Mouse (Mus musculus) mouse trophoblast stem cell (cell line): Measurements from ENCODE around the gene Etfb.

Source experiments
- in situ Hi-C, 2 experiments: fragments of 300-500 bp; cut with MseI, MboI; formaldehyde crosslinking; loops; 2 replicates in 1 of 2; 3 replicates in 1 of 2; pipeline ENCODE4 v1.15.1; 2025

Etfb gene

DNA sequence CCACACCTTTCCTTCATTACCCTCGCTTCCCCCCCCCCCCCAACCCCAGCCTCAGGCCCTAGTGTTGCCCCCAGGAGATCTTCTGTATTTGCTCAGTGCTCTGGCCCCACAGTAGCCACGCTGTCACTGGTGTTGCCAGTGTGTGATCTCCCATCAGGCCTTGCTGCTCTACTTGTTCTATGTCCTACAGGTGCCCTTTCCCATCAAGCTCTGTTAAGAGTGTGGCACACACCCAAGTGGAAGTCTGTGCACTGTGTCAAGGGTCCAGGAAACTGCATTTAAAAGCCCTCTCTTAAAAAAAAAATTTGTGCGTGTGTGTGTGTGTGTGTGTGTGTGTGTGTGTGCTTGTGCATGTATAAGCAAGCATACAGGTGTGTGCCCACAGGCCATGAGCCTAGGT lies 4.4 kb downstream of the Etfb start:
- in situ Hi-C loops, result no loop called here

- in situ Hi-C loops, result no loop called here
Observed at GRCm38 (mm10) chr7:43449811-43450210, 5.9 kb downstream of the Etfb start.

GRCm38 (mm10) chr7:43451726-43452125 lies 7.8 kb downstream of the Etfb start:
- in situ Hi-C loops, result no loop called here

DNA sequence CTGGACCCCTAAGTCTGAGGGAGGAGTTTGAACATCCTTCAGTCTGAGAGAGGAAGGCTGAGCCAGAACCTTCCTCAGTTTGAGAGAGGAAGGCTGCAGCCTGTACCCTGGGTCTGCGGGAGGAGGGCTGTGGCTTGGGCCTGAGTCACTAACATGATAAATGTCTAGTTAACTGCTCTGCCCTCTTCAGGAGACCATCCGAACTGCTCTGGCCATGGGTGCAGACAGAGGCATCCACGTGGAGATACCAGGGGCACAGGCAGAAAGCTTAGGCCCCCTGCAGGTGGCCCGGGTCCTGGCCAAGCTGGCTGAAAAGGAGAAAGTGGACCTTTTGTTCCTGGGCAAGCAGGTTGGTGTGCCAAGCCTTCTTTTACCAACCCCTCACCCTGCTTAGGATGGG lies 8.7 kb downstream of the Etfb start:
- in situ Hi-C loops, result no loop called here

- in situ Hi-C loops, result no loop called here
Observed at GRCm38 (mm10) chr7:43453599-43454355, 9.9 kb downstream of the Etfb start.

- in situ Hi-C loops, result no loop called here
Observed at GRCm38 (mm10) chr7:43454371-43454770, 10.5 kb downstream of the Etfb start.

DNA sequence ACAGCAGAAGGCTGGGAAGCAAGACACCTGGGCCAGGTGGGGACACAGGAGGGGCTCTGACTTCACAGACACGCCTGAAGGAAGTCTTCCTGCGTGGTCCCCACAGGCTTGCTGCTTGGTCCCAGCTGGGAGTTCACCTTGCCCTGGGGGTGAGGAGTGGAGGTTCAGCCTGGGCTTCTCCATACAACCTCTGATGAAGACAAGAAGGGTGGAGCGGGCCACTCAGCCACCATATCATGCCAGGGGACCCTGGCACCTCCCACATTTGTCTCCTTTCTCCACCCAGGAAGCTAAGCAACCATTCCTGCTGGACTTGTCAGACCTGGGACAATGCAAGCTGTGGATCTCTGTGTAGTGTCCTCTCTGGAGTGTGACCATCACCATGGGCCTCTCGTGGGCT lies 19.0 kb downstream of the Etfb start, which contains the start of gene Vsig10l:
TSS of gene Vsig10l (plus strand) at position 301 of the 400 bp plus-strand sequence.
- in situ Hi-C loops, result no loop called here

DNA sequence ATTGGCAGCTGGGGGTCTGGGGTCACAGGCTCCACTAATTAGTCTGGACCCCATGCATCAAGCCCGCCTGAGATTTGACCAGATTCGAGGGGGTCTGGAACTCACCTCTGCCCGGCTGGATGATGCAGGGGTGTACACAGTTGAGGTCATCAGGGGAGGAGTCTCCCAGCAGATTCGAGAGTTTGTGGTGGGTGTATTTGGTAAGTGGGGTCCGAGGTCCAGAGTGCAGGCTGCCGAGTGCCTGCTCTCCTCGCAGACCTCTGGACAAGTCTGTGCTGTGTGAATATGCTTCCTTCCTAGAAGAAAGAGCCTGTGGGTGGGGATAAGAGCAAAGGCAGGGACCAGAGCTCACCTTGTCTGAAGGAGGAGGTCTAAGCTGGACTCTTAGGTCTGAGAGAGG lies 20.1 kb downstream of the Etfb start:
- in situ Hi-C loops, result no loop called here

- in situ Hi-C loops, result no loop called here
Observed at GRCm38 (mm10) chr7:43464864-43465343, 21.0 kb downstream of the Etfb start.

DNA sequence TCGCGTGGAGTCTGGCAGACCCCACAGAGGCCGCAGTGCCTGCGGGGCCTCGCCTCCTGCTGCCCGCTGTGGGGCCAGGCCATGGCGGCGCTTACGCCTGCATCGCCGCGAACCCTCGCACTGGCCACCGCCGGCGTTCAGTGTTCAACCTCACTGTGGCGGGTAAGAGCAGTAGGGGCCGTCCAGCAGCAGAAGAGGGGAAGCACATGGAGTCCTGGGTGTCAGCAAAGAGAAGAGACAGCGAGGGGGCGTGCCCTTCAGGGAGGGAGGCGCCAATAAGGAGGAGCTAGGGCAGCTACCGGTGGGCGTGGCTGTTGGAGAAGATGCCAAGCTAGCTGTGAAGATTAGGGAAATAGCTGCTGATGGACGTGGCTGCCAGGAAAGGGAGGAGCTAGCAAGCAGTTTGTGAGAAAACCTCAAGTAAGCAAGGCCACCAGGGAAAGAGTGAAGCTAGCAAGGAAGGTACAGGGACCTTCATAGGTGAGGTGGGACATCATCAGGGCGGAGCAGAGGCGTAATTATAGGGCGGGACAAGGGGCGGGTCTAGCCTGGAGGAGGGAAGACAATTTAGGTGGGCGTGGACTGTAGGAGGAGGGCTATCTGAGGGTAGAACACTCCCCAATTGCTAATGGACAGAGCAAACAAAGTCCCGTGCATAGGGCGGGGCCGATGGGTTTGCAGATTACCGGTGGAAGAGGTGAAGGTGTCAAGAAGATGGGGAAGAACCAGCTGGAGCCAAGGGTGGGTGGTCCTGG lies 21.6 kb downstream of the Etfb start:
- in situ Hi-C loops, result no loop called here

DNA sequence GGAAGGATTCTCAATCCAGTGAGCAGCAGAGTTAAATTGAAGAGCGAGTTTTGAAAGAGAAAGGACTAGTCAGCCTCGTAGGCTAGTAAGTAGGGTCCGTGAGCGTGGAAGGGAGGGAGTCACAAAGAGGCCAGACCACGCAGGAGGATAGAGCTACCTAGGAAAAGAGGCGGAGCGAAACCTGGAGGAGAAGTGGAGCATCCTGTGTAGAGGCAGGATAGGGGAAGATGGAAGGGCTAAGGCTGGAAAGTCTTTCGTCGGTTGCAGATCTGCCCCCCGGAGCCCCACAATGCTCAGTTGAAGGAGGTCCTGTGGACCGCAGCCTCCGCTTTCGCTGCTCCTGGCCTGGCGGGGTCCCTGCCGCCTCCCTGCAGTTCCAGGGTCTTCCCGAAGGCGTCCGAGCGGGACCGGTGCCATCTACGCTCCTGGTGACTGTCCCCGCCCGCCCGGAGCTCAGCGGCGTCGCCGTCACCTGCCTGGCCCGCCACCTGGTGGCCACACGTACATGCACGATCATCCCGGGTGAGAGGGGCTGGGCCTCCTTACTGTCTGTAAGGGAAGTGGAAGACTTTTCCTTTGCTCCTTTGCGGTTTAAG lies 22.3 kb downstream of the Etfb start:
- in situ Hi-C loops, result no loop called here

DNA sequence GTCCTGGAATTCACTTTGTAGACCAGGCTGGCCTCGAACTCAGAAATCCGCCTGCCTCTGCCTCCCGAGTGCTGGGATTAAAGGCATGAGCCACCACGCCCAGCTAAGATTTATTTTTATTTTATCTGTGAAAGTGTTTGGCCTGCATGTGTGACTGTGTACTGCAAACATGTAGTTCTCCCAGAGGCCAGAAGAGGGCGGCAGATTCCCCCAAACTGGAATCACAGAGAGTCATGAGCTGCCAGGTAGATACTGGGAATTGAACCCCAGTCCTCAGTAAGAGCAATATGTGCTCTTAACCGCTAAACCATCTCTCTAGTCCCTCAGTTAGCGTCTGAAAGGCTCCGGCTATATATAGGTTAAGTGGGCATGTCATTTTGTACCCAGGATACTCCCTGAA lies 26.5 kb downstream of the Etfb start:
- in situ Hi-C loops, result no loop called here

- in situ Hi-C loops, result no loop called here
Observed at GRCm38 (mm10) chr7:43475706-43476105, 31.8 kb downstream of the Etfb start.

GRCm38 (mm10) chr7:43476376-43476775 lies 32.5 kb downstream of the Etfb start:
- in situ Hi-C loops, result no loop called here

GRCm38 (mm10) chr7:43481191-43481590 lies 37.3 kb downstream of the Etfb start:
- in situ Hi-C loops, result no loop called here

- in situ Hi-C loops, result no loop called here
Observed at GRCm38 (mm10) chr7:43482090-43482716, 38.3 kb downstream of the Etfb start.

DNA sequence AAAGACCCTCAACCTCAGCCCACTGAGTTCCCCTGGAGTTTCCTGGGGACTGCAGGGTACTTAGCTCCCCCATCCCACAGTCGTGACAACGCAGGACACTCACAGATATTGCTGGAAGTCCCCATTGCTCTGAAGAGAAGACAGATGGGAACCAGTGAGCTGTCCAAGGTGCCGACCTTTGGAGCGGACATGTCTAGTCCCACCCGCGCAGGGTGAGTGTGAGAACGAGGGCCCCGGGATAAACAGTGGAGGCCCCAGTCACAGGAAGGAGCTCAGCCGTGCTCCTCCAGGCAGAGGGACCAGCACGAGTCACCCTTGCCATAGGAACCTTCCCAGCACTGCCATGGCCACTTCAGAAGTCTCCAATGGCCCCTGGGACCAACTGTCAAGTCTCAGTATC lies 39.4 kb downstream of the Etfb start:
- in situ Hi-C loops, result no loop called here

DNA sequence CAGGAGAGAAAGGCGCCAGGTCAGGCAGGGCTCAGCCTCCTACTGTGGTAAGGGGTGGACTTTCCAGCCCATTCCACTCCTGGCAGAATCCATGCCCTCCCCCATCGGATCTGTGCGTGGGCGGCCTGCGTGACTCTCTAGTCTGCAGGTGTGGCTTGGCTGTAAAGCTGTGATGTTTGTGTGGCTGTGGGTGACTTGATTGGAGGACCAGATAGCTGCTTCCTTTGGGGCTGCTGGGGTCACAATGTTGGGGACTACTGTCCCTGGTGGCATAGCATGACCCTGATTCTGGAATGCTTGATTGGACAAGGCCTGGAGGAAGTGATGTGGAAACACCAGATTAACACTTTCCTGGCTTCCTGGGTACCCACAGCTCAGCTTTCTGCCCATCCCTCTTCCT lies 44.8 kb downstream of the Etfb start:
- in situ Hi-C loops, result no loop called here

GRCm38 (mm10) chr7:43489631-43490125 lies 45.8 kb downstream of the Etfb start, which contains the start of gene Iglon5:
Iglon5 (minus strand) TSS chr7:43490075.
- in situ Hi-C loops, result no loop called here

GRCm38 (mm10) chr7:43490182-43490584 lies 46.3 kb downstream of the Etfb start:
- in situ Hi-C loops, result no loop called here

- in situ Hi-C loops, result no loop called here
Observed at GRCm38 (mm10) chr7:43490861-43491260, 47.0 kb downstream of the Etfb start.
